Mouse (Mus musculus) embryonic facial prominence, embryonic 15.5 days (tissue): ENCODE measurements around the gene Mfsd4a. TPM values are rescaled to one million over a fixed set of nuclear protein-coding genes. Genes with fewer than 3 reads are reported as not detected.

Experiments
- ATAC-seq: fragments of 200-750 bp; cut with Nextera tagmentation; 2 replicates; pipeline ENCODE4 v1.8.0; 2017; ENCODE audit warnings: low read depth, moderate TSS enrichment; ENCODE audit not compliant: insufficient number of reproducible peaks, low FRiP score, low TSS enrichment
- H3K27ac ChIP-seq: fragments of 300-500 bp; sonication (generic); replicated peaks from 2 replicates; pipeline ENCODE4 v1.5.1; 2015; ENCODE audit warnings: mild to moderate bottlenecking, inconsistent platforms
- H3K27me3 ChIP-seq: fragments of 300-500 bp; sonication (generic); 2 replicates; pipeline ENCODE4 v1.6.1; 2015; ENCODE audit warnings: inconsistent platforms
- H3K36me3 ChIP-seq: fragments of 300-500 bp; sonication (generic); 2 replicates; pipeline ENCODE4 v1.6.1; 2015; ENCODE audit warnings: mild to moderate bottlenecking, inconsistent platforms
- H3K4me1 ChIP-seq: fragments of 300-500 bp; sonication (generic); 2 replicates; pipeline ENCODE4 v1.6.1; 2015; ENCODE audit warnings: inconsistent platforms
- H3K4me2 ChIP-seq: fragments of 300-500 bp; sonication (generic); replicated peaks from 2 replicates; pipeline ENCODE4 v1.6.1; 2015; ENCODE audit warnings: mild to moderate bottlenecking, inconsistent platforms
- H3K4me3 ChIP-seq: fragments of 300-500 bp; sonication (generic); replicated peaks from 2 replicates; pipeline ENCODE4 v1.5.1; 2015; ENCODE audit warnings: mild to moderate bottlenecking, inconsistent platforms
- H3K9ac ChIP-seq: fragments of 300-500 bp; sonication (generic); 2 replicates; pipeline ENCODE4 v1.6.1; 2015; ENCODE audit warnings: inconsistent platforms
- H3K9me3 ChIP-seq: fragments of 300-500 bp; sonication (generic); replicated peaks from 2 replicates; pipeline ENCODE4 v1.6.1; 2016; ENCODE audit warnings: inconsistent platforms
- WGBS: fragments of 180-500 bp; shearing (Covaris S2); methylation state at CpG from one replicate; pipeline ENCODE4 v1.1.7; 2015; 5-methylcytosine and 5-hydroxymethylcytosine counted together
- polyA plus RNA-seq: library from polyadenylated mRNA; unstranded; fragments of >200 nt; fragmentation: Nextera tagmentation; extraction: Ambion mirVana; gene quantifications from 2 replicates; pipeline ENCODE4 v1.2.1, GENCODE M21; 2015

Gene Mfsd4a
- polyA plus RNA-seq, 1 experiment from 2014 or later = 15.2 TPM

- WGBS = 78% methylated on average over 5 of the region's 5 CpGs
- ATAC-seq = no peak
- no peak overlapping the region for H3K4me2 ChIP-seq
- H3K27me3 ChIP-seq = no peaks in the 10 kb centered on the region
- no peak overlapping the region for H3K27ac ChIP-seq
- no peaks in the 10 kb centered on the region for H3K9me3 ChIP-seq
- peaks cover 15% of the 10 kb centered on the region for H3K36me3 ChIP-seq
- H3K9ac ChIP-seq = no peak overlapping the region
- no peak overlapping the region for H3K4me3 ChIP-seq
- no peaks in the 10 kb centered on the region for H3K4me1 ChIP-seq
These were observed 29.1 kb downstream of the Mfsd4a start for GRCm38 (mm10) chr1:132038753-132039152.

DNA sequence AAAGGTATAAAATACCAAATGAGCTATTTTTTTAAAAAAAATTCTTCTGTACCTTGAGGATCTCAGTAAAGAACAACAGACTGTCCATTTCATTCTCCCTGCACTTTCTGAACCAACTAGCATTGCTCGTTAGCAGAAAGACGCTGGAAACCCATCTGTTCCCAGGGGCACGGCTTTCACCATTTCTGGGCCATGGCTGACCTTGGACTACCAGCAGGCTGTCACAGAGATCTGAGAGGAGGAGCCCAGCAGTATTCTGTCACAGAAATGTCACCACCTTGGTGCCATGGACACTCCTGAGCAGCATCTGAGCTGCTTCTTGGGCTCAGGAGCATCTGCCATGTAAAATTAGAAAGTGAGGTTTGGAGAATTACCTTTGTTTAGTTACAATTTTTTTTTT lies 30.1 kb downstream of the Mfsd4a start:
- Histone ChIP-seq H3K9me3 (no peaks in the 10 kb centered on the region), H3K4me2 (no peak overlapping the region), H3K4me1 (no peaks in the 10 kb centered on the region), H3K4me3 (no peak overlapping the region), H3K27ac (no peak overlapping the region), H3K36me3 (peaks cover 23% of the 10 kb centered on the region), H3K9ac (no peak overlapping the region), H3K27me3 (no peaks in the 10 kb centered on the region)
- 80% methylated on average over 3 of the region's 3 CpGs for WGBS
- ATAC-seq = no peak

DNA sequence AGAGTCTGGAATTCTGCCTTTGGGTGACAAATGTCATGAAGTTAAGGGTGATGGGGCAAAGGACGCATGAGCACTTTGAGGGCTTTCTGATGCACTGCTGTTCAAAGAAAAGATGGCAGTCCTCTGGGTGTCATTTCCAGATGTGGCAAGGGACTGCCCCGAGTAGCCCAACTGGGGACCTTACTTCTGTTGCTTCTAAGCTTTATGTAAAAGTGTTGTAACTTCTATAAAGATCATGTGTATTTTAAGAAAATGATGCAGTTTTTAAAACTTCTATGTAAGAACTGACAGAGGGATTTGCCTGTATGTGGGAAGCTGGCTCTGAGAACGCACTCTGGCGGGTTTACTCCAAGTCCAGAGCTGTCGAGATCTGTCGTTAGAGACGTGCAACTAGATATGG lies 35.7 kb downstream of the Mfsd4a start:
- Histone ChIP-seq H3K9ac (no peak overlapping the region), H3K4me1 (no peaks in the 10 kb centered on the region; the same call in 1 of the 2 replicates)
- WGBS = 87% methylated on average over 7 of the region's 7 CpGs

DNA sequence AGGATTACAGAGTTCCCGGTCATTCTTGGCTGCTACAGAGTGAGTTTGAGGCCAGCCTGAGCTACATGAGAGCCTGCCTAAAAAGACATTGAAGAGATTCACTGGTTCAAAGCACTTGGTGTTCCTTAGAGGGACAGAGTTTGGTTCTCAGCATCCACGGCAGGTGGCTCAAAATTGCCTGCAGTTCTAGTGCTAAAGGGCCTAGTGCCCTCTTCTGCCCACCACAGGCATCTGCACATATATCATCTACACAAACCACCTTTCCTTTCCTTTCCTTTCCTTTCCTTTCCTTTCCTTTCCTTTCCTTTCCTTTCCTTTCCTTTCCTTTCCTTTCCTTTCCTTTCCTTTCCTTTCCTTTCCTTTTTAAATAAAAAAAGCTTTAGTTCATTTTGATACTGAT lies 37.3 kb downstream of the Mfsd4a start:
- H3K4me1 ChIP-seq = no peaks in the 10 kb centered on the region; the same call in 1 of the 2 replicates
- no peak for ATAC-seq
- no peaks in the 10 kb centered on the region for H3K27me3 ChIP-seq
- peaks cover 65% of the 10 kb centered on the region for H3K36me3 ChIP-seq
- H3K9ac ChIP-seq = no peak overlapping the region
- H3K4me3 ChIP-seq = no peak overlapping the region
- H3K9me3 ChIP-seq = no peaks in the 10 kb centered on the region
- H3K4me2 ChIP-seq = no peak overlapping the region
- H3K27ac ChIP-seq = no peak overlapping the region
- 76% methylated on average over 2 of the region's 2 CpGs for WGBS

More for the DNA sequence above, 35.7 kb downstream of the Mfsd4a start:
- H3K36me3 ChIP-seq = peaks cover 54% of the 10 kb centered on the region
- no peaks in the 10 kb centered on the region for H3K9me3 ChIP-seq
- no peak overlapping the region for H3K4me3 ChIP-seq
- no peak overlapping the region for H3K4me2 ChIP-seq
- no peaks in the 10 kb centered on the region for H3K27me3 ChIP-seq
- no peak for ATAC-seq
- H3K27ac ChIP-seq = no peak overlapping the region

GRCm38 (mm10) chr1:132028413-132028812 lies 39.4 kb downstream of the Mfsd4a start:
- Histone ChIP-seq H3K4me1 (no peaks in the 10 kb centered on the region; the same call in 1 of the 2 replicates), H3K9me3 (no peaks in the 10 kb centered on the region), H3K36me3 (peaks cover 67% of the 10 kb centered on the region), H3K4me2 (no peak overlapping the region), H3K9ac (no peak overlapping the region), H3K4me3 (no peak overlapping the region), H3K27ac (no peak overlapping the region), H3K27me3 (no peaks in the 10 kb centered on the region)
- WGBS = 84% methylated on average over 9 of the region's 9 CpGs
- no peak for ATAC-seq

GRCm38 (mm10) chr1:132027978-132028377 lies 39.9 kb downstream of the Mfsd4a start:
- H3K4me2 ChIP-seq = no peak overlapping the region
- H3K4me3 ChIP-seq = no peak overlapping the region
- no peak for ATAC-seq
- H3K36me3 ChIP-seq = peaks cover 68% of the 10 kb centered on the region
- H3K4me1 ChIP-seq = no peaks in the 10 kb centered on the region; the same call in 1 of the 2 replicates
- no peak overlapping the region for H3K9ac ChIP-seq
- no peaks in the 10 kb centered on the region for H3K27me3 ChIP-seq
- WGBS = 65% methylated on average over 5 of the region's 5 CpGs
- H3K27ac ChIP-seq = no peak overlapping the region
- H3K9me3 ChIP-seq = no peaks in the 10 kb centered on the region

DNA sequence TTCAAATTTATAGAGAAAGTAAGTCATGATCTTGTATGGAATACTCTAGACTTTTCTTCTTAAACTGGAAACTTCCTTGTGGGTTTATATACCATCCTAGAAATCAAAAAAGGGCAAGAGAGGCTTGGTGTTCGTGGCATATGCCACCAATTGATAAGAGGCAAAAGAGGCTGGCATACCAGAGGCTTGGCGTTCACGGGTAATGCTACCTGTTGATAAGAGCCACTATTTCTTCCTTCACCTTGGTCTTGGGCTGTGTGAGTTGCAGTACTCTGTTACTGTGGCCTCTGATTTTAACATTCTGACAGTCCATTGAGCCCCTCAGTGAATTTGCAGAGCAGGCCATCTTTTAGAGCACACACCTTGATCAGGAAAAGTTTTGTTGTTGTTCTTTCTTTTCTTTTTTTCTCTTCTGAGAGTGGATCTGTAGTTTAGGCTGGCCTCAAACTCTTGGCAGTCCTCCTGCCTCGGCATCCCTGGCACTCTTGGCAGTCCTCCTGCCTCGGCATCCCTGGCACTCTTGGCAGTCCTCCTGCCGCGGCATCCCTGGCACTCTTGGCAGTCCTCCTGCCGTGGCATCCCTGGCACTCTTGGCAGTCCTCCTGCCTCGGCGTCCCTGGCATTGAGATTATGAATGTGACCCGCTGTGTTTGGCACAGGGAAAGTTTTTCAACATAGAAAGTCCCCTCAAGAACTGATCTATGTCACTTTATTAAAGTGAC lies 40.8 kb downstream of the Mfsd4a start:
- 90% methylated on average over 11 of the region's 11 CpGs for WGBS
- H3K36me3 ChIP-seq = peaks cover 62% of the 10 kb centered on the region
- H3K27me3 ChIP-seq = no peaks in the 10 kb centered on the region
- no peak overlapping the region for H3K27ac ChIP-seq
- no peaks in the 10 kb centered on the region; the same call in 1 of the 2 replicates for H3K4me1 ChIP-seq
- H3K4me3 ChIP-seq = no peak overlapping the region
- no peak overlapping the region for H3K4me2 ChIP-seq
- H3K9me3 ChIP-seq = no peaks in the 10 kb centered on the region
- no peak overlapping the region for H3K9ac ChIP-seq
- no peak for ATAC-seq

DNA sequence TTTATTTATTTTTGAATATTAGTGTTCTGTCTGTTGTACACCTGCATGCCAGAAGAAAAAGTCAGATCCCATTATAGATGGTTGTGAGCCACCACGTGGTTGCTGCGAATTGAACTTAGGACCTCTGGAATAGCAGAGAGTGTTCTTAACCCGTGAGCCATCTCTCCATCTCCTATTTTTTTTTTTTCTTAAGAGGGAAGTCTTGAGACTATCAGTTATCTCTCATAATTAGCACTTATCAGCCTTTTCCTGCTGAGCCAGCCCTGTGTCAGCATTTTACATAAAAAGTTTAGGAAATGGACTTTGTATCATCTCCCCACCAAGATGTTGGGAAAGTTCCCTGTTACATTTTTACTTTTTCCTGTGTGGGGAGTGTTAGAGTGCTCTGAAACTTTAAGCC lies 45.8 kb downstream of the Mfsd4a start:
- Histone ChIP-seq H3K27me3 (no peaks in the 10 kb centered on the region), H3K9me3 (no peaks in the 10 kb centered on the region), H3K27ac (no peak overlapping the region), H3K36me3 (peaks cover 71% of the 10 kb centered on the region), H3K4me3 (no peak overlapping the region), H3K4me2 (no peak overlapping the region), H3K4me1 (no peaks in the 10 kb centered on the region), H3K9ac (no peak overlapping the region)
- ATAC-seq = no peak
- 82% methylated on average over 3 of the region's 3 CpGs for WGBS

GRCm38 (mm10) chr1:132019876-132020275 lies 48.0 kb downstream of the Mfsd4a start:
- Histone ChIP-seq H3K4me3 (no peak overlapping the region), H3K4me1 (no peaks in the 10 kb centered on the region), H3K9me3 (no peaks in the 10 kb centered on the region), H3K27ac (no peak overlapping the region), H3K4me2 (no peak overlapping the region), H3K36me3 (peaks cover 70% of the 10 kb centered on the region), H3K27me3 (no peaks in the 10 kb centered on the region), H3K9ac (no peak overlapping the region)
- no peak for ATAC-seq
- WGBS = 70% methylated on average over 7 of the region's 7 CpGs

GRCm38 (mm10) chr1:132016691-132017090 lies 51.2 kb downstream of the Mfsd4a start:
- Histone ChIP-seq H3K9ac (no peak overlapping the region), H3K4me3 (no peak overlapping the region), H3K4me1 (no peaks in the 10 kb centered on the region), H3K27me3 (no peaks in the 10 kb centered on the region), H3K9me3 (no peaks in the 10 kb centered on the region), H3K36me3 (peaks cover 56% of the 10 kb centered on the region), H3K4me2 (no peak overlapping the region), H3K27ac (no peak overlapping the region)
- 90% methylated on average over 1 of the region's 1 CpGs for WGBS
- ATAC-seq = no peak

GRCm38 (mm10) chr1:132014800-132015199 lies 53.1 kb downstream of the Mfsd4a start:
- H3K4me1 ChIP-seq = peaks cover 13% of the 10 kb centered on the region
- no peak for ATAC-seq
- no peak overlapping the region for H3K4me3 ChIP-seq
- H3K4me2 ChIP-seq = no peak overlapping the region
- 96% methylated on average over 1 of the region's 1 CpGs for WGBS
- H3K27me3 ChIP-seq = no peaks in the 10 kb centered on the region
- H3K36me3 ChIP-seq = peaks cover 45% of the 10 kb centered on the region
- H3K27ac ChIP-seq = no peak overlapping the region
- H3K9ac ChIP-seq = no peak overlapping the region
- H3K9me3 ChIP-seq = no peaks in the 10 kb centered on the region

DNA sequence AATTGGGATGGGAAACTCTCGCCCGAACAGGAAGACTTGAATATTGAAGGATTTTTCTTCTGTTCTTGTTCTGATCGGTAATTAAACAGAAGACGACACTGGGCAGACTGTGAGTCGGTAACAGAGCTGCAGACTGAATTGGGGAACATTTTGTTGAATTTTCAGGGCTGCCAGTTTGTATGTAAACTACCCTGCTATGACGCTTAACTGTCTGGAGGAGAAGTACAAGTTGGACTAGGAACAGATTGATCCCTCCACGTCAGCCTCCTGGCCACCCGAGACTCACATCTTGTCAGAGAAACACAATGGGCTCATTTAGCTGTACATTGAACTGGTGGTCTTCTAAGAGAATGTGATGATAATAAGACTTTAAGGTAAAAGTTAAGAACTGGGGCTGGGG lies 55.0 kb downstream of the Mfsd4a start:
- ATAC-seq = no peak
- H3K27me3 ChIP-seq = no peaks in the 10 kb centered on the region
- 76% methylated on average over 8 of the region's 8 CpGs for WGBS
- H3K9ac ChIP-seq = no peak overlapping the region
- H3K4me2 ChIP-seq = no peak overlapping the region
- H3K36me3 ChIP-seq = peaks cover 28% of the 10 kb centered on the region
- no peak overlapping the region for H3K27ac ChIP-seq
- no peaks in the 10 kb centered on the region for H3K9me3 ChIP-seq
- H3K4me3 ChIP-seq = no peak overlapping the region
- H3K4me1 ChIP-seq = peaks cover 23% of the 10 kb centered on the region
